Mouse (Mus musculus) lung, postnatal 0 days (tissue): ENCODE measurements at regions not wholly inside any gene's neighbourhood (a gene's known extent, or its start where the extent isn't known, plus 50 kb on each side); places are given as distances from the start of the nearest gene placed in this dataset.

Experiments used
- ATAC-seq: fragments of 200-750 bp; cut with Nextera tagmentation; 2 replicates; pipeline ENCODE4 v1.8.0; 2017; ENCODE audit warnings: moderate library complexity
- DNase-seq: peaks from one replicate; pipeline ENCODE4 v3.0.0-alpha.2; 2016; ENCODE audit warnings: low spot score
- H3K27ac ChIP-seq: fragments of 300-500 bp; sonication (generic); 2 replicates; pipeline ENCODE4 v1.5.1; 2014; ENCODE audit warnings: antibody characterized with exemption, mild to moderate bottlenecking, low read length, mixed read lengths
- H3K27me3 ChIP-seq: fragments of 300-500 bp; sonication (generic); replicated peaks from 2 replicates; pipeline ENCODE4 v1.6.1; 2014; ENCODE audit warnings: low read length, mixed read lengths; ENCODE audit not compliant: insufficient read depth
- H3K36me3 ChIP-seq: fragments of 300-500 bp; sonication (generic); 2 replicates; pipeline ENCODE4 v1.6.1; 2014; ENCODE audit warnings: low read length, mixed read lengths; ENCODE audit not compliant: insufficient read depth
- H3K4me1 ChIP-seq: fragments of 300-500 bp; sonication (generic); 2 replicates; pipeline ENCODE4 v1.6.1; 2014; ENCODE audit warnings: antibody characterized with exemption, low read depth, low read length, mixed read lengths; ENCODE audit not compliant: insufficient read depth
- H3K4me2 ChIP-seq: fragments of 300-500 bp; sonication (generic); replicated peaks from 2 replicates; pipeline ENCODE4 v1.6.1; 2014; ENCODE audit warnings: low read depth, mild to moderate bottlenecking, low read length, moderate library complexity, mixed read lengths
- H3K4me3 ChIP-seq: fragments of 300-500 bp; sonication (generic); 2 replicates; pipeline ENCODE4 v1.5.1; 2014; ENCODE audit warnings: low read depth, low read length
- H3K9ac ChIP-seq: fragments of 300-500 bp; sonication (generic); replicated peaks from 2 replicates; pipeline ENCODE4 v1.6.1; 2014; ENCODE audit warnings: low read depth, mild to moderate bottlenecking
- H3K9me3 ChIP-seq: fragments of 300-500 bp; sonication (generic); 2 replicates; pipeline ENCODE4 v1.6.1; 2016; ENCODE audit warnings: low read length, mixed read lengths
- CTCF ChIP-seq: IDR thresholded peaks from 2 replicates; pipeline ENCODE4 v1.5.1; 2016; ENCODE audit warnings: antibody characterized with exemption, mild to moderate bottlenecking
- EP300 ChIP-seq: IDR thresholded peaks from 2 replicates; pipeline ENCODE4 v1.6.1; 2016; ENCODE audit warnings: antibody characterized with exemption, mild to moderate bottlenecking, control low read depth
- WGBS: fragments of 180-500 bp; shearing (Covaris S2); extraction: QIAGEN DNeasy Blood & Tissue Kit; methylation state at CpG from one replicate; pipeline ENCODE4 v1.1.7; 2014; 5-methylcytosine and 5-hydroxymethylcytosine counted together

GRCm38 (mm10) chr5:64667053-64667452 lies 136.1 kb upstream of the Klf3 start:
- 46% methylated on average over 3 of the region's 3 CpGs for WGBS
- Histone ChIP-seq H3K4me1 (no peaks in the 10 kb centered on the region), H3K27ac (no peak overlapping the region), H3K4me3 (no peak overlapping the region), H3K36me3 (no peaks in the 10 kb centered on the region), H3K9ac (no peak overlapping the region), H3K27me3 (no peaks in the 10 kb centered on the region), H3K9me3 (no peaks in the 10 kb centered on the region), H3K4me2 (no peak overlapping the region)
- DNase-seq (peak; percentile 76), ATAC-seq (peak; percentile 87)
- TF ChIP-seq CTCF (no peak), EP300 (peak; percentile 43; the same call in 1 of the 2 replicates)

- Histone ChIP-seq H3K9me3 (no peaks in the 10 kb centered on the region), H3K4me2 (no peak overlapping the region), H3K9ac (no peak overlapping the region), H3K4me1 (no peaks in the 10 kb centered on the region), H3K4me3 (no peak overlapping the region), H3K36me3 (no peaks in the 10 kb centered on the region), H3K27me3 (no peaks in the 10 kb centered on the region), H3K27ac (no peak overlapping the region)
- ATAC-seq (no peak), DNase-seq (no peak)
- TF ChIP-seq EP300 (no peak), CTCF (no peak)
- 94% methylated on average over 2 of the region's 2 CpGs for WGBS
Observed at GRCm38 (mm10) chr5:64673861-64674260, 129.3 kb upstream of the Klf3 start.

GRCm38 (mm10) chr5:64676214-64676945 lies 126.8 kb upstream of the Klf3 start:
- DNase-seq: no peak
- Histone ChIP-seq H3K9me3 (no peaks in the 10 kb centered on the region), H3K36me3 (no peaks in the 10 kb centered on the region), H3K27ac (no peak overlapping the region), H3K27me3 (no peaks in the 10 kb centered on the region), H3K4me1 (no peaks in the 10 kb centered on the region), H3K4me2 (no peak overlapping the region), H3K4me3 (no peak overlapping the region), H3K9ac (no peak overlapping the region)
- WGBS: 83% methylated on average over 17 of the region's 17 CpGs
- TF ChIP-seq EP300: no peak
- TF ChIP-seq CTCF: no peak
- ATAC-seq: no peak

- H3K4me1 ChIP-seq: no peaks in the 10 kb centered on the region
- DNase-seq: no peak
- H3K9ac ChIP-seq: no peak overlapping the region
- H3K27ac ChIP-seq: no peak overlapping the region
- TF ChIP-seq CTCF (no peak), EP300 (no peak)
- no peaks in the 10 kb centered on the region for H3K27me3 ChIP-seq
- no peaks in the 10 kb centered on the region for H3K9me3 ChIP-seq
- H3K36me3 ChIP-seq: no peaks in the 10 kb centered on the region
- 83% methylated on average over 8 of the region's 8 CpGs for WGBS
- H3K4me2 ChIP-seq: no peak overlapping the region
- no peak for ATAC-seq
- no peak overlapping the region for H3K4me3 ChIP-seq
Observed at GRCm38 (mm10) chr5:64676946-64677588, 126.1 kb upstream of the Klf3 start.

- 88% methylated on average over 2 of the region's 2 CpGs for WGBS
Observed at GRCm38 (mm10) chr5:64678706-64679105, 124.5 kb upstream of the Klf3 start.

GRCm38 (mm10) chr5:64679996-64680625 lies 123.1 kb upstream of the Klf3 start:
- Histone ChIP-seq H3K27ac (no peak overlapping the region), H3K9ac (no peak overlapping the region), H3K27me3 (no peaks in the 10 kb centered on the region), H3K4me2 (0 out of 2 replicates have a peak overlapping the region, but pooled peaks have one; percentile 27), H3K4me3 (no peak overlapping the region), H3K9me3 (no peaks in the 10 kb centered on the region), H3K4me1 (no peaks in the 10 kb centered on the region), H3K36me3 (no peaks in the 10 kb centered on the region)
- no peak for TF ChIP-seq EP300
- TF ChIP-seq CTCF: 0 out of 2 replicates have a peak, but pooled peaks have one; percentile 24
- DNase-seq (no peak), ATAC-seq (peak; percentile 68)
- WGBS: 45% methylated on average over 18 of the region's 18 CpGs

More at GRCm38 (mm10) chr5:64678706-64679105, 124.5 kb upstream of the Klf3 start:
- Histone ChIP-seq H3K27me3 (no peaks in the 10 kb centered on the region), H3K4me3 (no peak overlapping the region), H3K9me3 (no peaks in the 10 kb centered on the region), H3K4me2 (no peak overlapping the region), H3K9ac (no peak overlapping the region), H3K27ac (no peak overlapping the region), H3K4me1 (no peaks in the 10 kb centered on the region), H3K36me3 (no peaks in the 10 kb centered on the region)
- DNase-seq (no peak), ATAC-seq (no peak)
- no peak for TF ChIP-seq EP300
- TF ChIP-seq CTCF: no peak
